Mouse (Mus musculus): Measurements from ENCODE around the gene Cxcl15. TPM values are rescaled to one million over a fixed set of nuclear protein-coding genes. Genes with fewer than 3 reads are reported as not detected.
A peak's percentile ranks its signal among the peaks of the same experiment; 100 is the strongest.

The Cxcl15 gene
- polyA plus RNA-seq, 1 experiment = not detected

DNA sequence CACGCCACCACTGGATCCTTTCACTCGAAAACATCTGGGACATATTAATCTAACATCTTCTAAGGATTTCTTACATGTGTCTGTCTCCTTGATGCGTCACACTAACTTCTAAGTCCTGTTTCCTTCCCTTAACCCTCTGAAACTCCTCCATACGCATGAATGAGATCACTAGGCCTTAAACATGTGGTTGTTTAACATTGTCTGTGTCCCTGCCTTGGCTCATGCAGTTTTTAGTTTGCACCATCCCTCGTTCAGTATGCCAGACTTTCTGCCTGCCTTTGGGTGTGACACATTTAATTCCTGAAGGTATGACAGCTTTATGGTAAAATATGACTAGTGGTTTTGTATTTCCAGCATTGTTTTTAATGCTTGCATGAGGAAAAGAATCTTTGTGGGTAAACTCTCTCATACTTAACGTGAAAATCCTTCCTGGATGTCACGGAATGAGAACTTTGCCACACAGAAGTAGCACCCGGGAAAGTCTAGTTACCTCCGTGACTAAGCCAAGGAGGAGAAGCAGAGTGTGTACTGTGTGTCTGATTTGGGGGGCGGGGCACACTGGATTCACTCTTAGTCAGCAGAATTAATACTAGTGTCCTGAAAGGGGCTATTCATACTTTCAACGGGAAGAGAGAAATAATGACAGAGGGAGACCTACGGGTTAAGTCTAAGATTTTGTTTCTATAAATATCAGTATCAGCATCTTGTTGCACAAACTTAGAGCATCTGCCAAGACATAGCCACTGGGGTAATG lies 30.2 kb upstream of the Cxcl15 start:
- Histone ChIP-seq H3K36me3 (ENCODE audit: control insufficient read depth, insufficient read depth, low read length) (no peaks in the 10 kb centered on the region), H3K4me3 (ENCODE audit: control insufficient read depth, low read depth, low read length) (no peak overlapping the region), H3K27ac (ENCODE audit: control insufficient read depth, insufficient read depth, low read depth, low read length) (no peak overlapping the region), H3K27me3 (ENCODE audit: control insufficient read depth, insufficient read depth, low read length) (no peaks in the 10 kb centered on the region), H3K4me1 (ENCODE audit: control insufficient read depth, insufficient read depth, low read length) (peaks cover 15% of the 10 kb centered on the region)
- TF ChIP-seq POLR2A (IDR thresholded peaks at IDR 0.05; ENCODE audit: control insufficient read depth, low read depth, low read length) (no peak), CTCF (IDR thresholded peaks at IDR 0.05; ENCODE audit: control insufficient read depth, insufficient read depth, insufficient replicate concordance, low read depth, low read length) (no peak)

DNA sequence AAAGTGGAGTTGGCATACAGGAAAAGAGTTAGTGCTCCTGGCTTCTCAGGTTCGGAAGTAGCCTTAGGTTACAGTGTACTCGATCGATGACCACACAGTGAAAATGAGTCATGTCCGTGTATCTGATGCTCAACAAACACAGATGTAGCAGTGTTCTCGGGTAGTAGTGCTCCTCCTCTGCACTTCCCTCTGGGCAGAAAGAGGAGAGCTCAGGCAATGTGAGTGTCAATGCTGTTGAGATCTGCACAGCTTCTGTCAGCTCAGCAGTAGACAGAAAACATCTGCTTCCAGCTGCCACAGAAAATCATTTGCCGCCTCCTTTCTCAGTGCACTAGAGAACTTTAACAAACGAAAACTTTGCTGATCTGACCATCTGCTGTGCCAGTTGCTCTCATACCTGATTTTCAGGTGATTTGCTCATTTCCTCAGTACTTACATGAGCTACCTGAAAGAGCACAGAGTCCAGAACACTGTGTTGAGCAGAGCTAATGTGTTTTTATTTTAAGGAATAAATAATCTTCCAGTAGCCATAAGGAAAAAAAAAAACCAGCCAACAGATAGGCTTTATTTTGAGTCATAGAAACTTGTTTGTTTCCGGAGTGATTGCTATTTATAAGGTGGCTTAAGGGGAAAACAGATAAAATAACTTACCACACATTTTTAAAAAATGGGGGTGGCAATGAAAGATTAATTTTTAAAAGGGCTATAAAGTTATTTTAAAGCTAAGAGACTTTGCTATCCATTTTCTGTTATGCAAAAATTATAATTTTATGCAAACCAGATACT lies 28.3 kb upstream of the Cxcl15 start:
- no peaks in the 10 kb centered on the region for H3K27me3 ChIP-seq (ENCODE audit: control insufficient read depth, insufficient read depth, low read length)
- H3K27ac ChIP-seq (ENCODE audit: control insufficient read depth, insufficient read depth, low read depth, low read length) = no peak overlapping the region
- TF ChIP-seq CTCF (IDR thresholded peaks at IDR 0.05; ENCODE audit: control insufficient read depth, insufficient read depth, insufficient replicate concordance, low read depth, low read length) (no peak), POLR2A (IDR thresholded peaks at IDR 0.05; ENCODE audit: control insufficient read depth, low read depth, low read length) (no peak)
- H3K36me3 ChIP-seq (ENCODE audit: control insufficient read depth, insufficient read depth, low read length) = no peaks in the 10 kb centered on the region
- H3K4me3 ChIP-seq (ENCODE audit: control insufficient read depth, low read depth, low read length) = no peak overlapping the region
- H3K4me1 ChIP-seq (ENCODE audit: control insufficient read depth, insufficient read depth, low read length) = peaks cover 9% of the 10 kb centered on the region

DNA sequence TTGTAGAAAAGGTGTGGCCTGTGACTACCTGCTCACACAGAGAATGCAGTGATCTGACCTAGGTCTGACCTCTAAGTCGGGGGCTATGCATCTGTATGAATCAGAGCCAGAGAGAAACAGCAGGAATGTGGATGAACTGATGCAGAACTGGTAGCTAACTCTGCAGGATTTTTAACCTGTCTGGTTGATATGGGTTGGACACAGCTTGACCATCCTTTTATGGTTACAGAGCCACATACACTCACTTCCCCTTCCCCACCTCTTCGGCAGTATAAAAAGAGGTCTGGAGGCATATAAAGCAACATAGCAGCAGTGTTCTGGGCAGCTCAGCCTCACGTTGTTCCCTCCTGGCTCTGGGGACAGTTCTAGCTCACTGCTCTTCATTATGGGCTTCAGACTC lies 26.1 kb upstream of the Cxcl15 start, which contains the start of gene Ppbp:
Gene Ppbp (plus strand): TSS at position 301 of the 400 bp plus-strand sequence.
- TF ChIP-seq POLR2A (IDR thresholded peaks at IDR 0.05; ENCODE audit: control insufficient read depth, low read depth, low read length) = no peak
- TF ChIP-seq CTCF (IDR thresholded peaks at IDR 0.05; ENCODE audit: control insufficient read depth, insufficient read depth, insufficient replicate concordance, low read depth, low read length) = no peak
- H3K27me3 ChIP-seq (ENCODE audit: control insufficient read depth, insufficient read depth, low read length) = no peaks in the 10 kb centered on the region
- no peak within 1 kb of the TSS for H3K4me3 ChIP-seq (ENCODE audit: control insufficient read depth, low read depth, low read length)
- H3K4me1 ChIP-seq (ENCODE audit: control insufficient read depth, insufficient read depth, low read length) = peaks cover 7% of the 10 kb centered on the region; the same call in 1 of the 2 replicates
- H3K36me3 ChIP-seq (ENCODE audit: control insufficient read depth, insufficient read depth, low read length) = no peaks in the 10 kb centered on the region
- no peak within 1 kb of the TSS for H3K27ac ChIP-seq (ENCODE audit: control insufficient read depth, insufficient read depth, low read depth, low read length)

DNA sequence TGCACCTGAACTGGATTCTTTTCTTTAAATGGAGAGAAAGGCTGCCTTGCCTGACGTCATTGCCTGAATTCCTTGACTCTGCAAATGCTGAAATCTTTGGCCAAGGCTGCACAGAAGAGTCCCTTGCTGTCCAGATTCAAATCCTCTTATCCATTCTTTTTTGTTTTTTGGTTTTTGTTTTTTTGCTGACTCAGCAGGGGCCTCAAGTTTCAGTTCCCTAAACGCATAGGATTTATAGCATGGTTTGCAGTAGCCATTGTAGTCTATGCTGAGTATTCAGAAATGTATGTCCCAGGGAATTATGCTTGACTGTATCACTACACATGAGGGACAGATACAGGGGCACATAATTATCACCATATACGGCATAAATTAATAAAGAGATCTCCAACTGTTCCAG lies 23.0 kb upstream of the Cxcl15 start:
- Histone ChIP-seq H3K4me3 (ENCODE audit: control insufficient read depth, low read depth, low read length) (no peak overlapping the region), H3K27me3 (ENCODE audit: control insufficient read depth, insufficient read depth, low read length) (no peaks in the 10 kb centered on the region), H3K36me3 (ENCODE audit: control insufficient read depth, insufficient read depth, low read length) (no peaks in the 10 kb centered on the region), H3K4me1 (ENCODE audit: control insufficient read depth, insufficient read depth, low read length) (peaks cover 7% of the 10 kb centered on the region; the same call in 1 of the 2 replicates), H3K27ac (ENCODE audit: control insufficient read depth, insufficient read depth, low read depth, low read length) (no peak overlapping the region)
- TF ChIP-seq POLR2A (IDR thresholded peaks at IDR 0.05; ENCODE audit: control insufficient read depth, low read depth, low read length) = no peak
- no peak for TF ChIP-seq CTCF (IDR thresholded peaks at IDR 0.05; ENCODE audit: control insufficient read depth, insufficient read depth, insufficient replicate concordance, low read depth, low read length)

DNA sequence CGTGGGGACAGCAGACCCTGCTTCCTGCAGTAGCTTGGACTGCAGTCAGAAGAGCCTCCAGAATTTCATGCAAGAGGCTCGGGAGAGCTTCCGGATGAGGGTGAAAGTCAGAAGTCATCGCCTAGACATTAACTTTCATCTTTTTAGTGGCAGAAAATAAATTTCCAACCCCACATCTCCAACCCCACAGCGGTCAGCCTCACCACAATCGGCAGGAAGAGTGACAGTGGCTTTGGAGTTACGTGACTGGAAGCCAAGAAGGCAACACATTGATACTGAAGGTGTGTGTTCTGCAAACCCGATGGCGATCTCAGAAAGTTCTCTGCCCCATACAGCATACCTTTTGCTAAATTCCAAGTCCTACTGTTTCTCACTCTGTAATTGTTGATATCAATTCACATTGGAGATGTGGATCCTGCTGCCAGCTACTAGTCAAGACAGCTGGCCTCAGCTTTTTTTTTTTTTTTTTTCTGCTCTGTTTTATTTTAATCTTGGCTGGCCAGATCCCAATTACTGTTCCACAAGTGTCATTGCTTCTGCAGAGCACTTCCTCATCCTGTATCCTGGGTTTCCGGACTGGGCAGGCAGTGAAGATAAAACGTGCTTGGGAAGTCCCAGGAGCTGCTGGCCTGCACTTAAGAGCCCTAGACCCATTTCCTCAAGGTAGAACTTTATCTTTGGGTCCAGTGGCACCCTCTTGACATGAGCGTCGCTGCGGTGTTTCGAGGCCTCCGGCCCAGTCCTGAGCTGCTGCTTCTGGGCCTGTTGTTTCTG lies 22.3 kb upstream of the Cxcl15 start, which contains the start of gene Pf4:
Gene Pf4 (plus strand): TSS at position 556 of the 774 bp plus-strand sequence.
- peak within 1 kb of the TSS; percentile 2 for H3K4me3 ChIP-seq (ENCODE audit: control insufficient read depth, low read depth, low read length)
- no peaks in the 10 kb centered on the region for H3K27me3 ChIP-seq (ENCODE audit: control insufficient read depth, insufficient read depth, low read length)
- peaks cover 7% of the 10 kb centered on the region; the same call in 1 of the 2 replicates for H3K4me1 ChIP-seq (ENCODE audit: control insufficient read depth, insufficient read depth, low read length)
- no peaks in the 10 kb centered on the region for H3K36me3 ChIP-seq (ENCODE audit: control insufficient read depth, insufficient read depth, low read length)
- TF ChIP-seq POLR2A (IDR thresholded peaks at IDR 0.05; ENCODE audit: control insufficient read depth, low read depth, low read length) = no peak
- TF ChIP-seq CTCF (IDR thresholded peaks at IDR 0.05; ENCODE audit: control insufficient read depth, insufficient read depth, insufficient replicate concordance, low read depth, low read length) = no peak
- H3K27ac ChIP-seq (ENCODE audit: control insufficient read depth, insufficient read depth, low read depth, low read length) = no peak within 1 kb of the TSS

DNA sequence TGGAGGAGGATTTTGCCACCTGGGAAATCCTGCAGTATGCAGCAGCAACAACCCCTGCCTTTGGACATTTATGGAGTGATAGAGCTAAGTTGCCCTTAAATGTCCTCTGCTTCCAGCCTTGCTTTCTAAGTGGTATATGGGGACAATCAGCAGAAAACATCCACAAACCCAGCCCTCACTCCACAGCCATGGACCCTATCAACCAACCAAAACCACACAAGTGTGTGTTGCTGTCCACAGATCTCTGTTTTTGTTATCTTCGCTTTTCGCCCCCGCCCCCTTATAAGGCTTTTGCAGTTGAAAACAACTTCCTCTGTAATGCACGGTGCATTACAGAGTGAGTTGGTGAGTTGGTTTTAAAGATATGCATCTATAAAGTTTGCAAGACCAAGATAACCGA lies 18.8 kb upstream of the Cxcl15 start:
- TF ChIP-seq CTCF (IDR thresholded peaks at IDR 0.05; ENCODE audit: control insufficient read depth, insufficient read depth, insufficient replicate concordance, low read depth, low read length) (no peak), POLR2A (IDR thresholded peaks at IDR 0.05; ENCODE audit: control insufficient read depth, low read depth, low read length) (no peak)
- Histone ChIP-seq H3K36me3 (ENCODE audit: control insufficient read depth, insufficient read depth, low read length) (no peaks in the 10 kb centered on the region), H3K27ac (ENCODE audit: control insufficient read depth, insufficient read depth, low read depth, low read length) (no peak overlapping the region), H3K4me1 (ENCODE audit: control insufficient read depth, insufficient read depth, low read length) (peaks cover 9% of the 10 kb centered on the region), H3K27me3 (ENCODE audit: control insufficient read depth, insufficient read depth, low read length) (no peaks in the 10 kb centered on the region), H3K4me3 (ENCODE audit: control insufficient read depth, low read depth, low read length) (no peak overlapping the region)

All from testis, adult 2 months (tissue).